Mouse (Mus musculus): ENCODE measurements around the gene Olfr622. TPM values are rescaled to one million over a fixed set of nuclear protein-coding genes. Genes with fewer than 3 reads are reported as not detected.

Gene Olfr622
- not detected for polyA plus RNA-seq (2017; shearing (Covaris generic))

- ATAC-seq, result no peak
Measured at GRCm38 (mm10) chr7:103642602-103643001, at the start of gene Olfr622. Olfr622 (minus strand) TSS chr7:103642702.

- no peak for ATAC-seq
Measured at GRCm38 (mm10) chr7:103682420-103682819, 39.9 kb upstream of the Olfr622 start, which contains the start of gene Olfr625-ps1. Olfr625-ps1 (plus strand) TSS chr7:103682720.

- no peak for ATAC-seq
Measured at GRCm38 (mm10) chr7:103671091-103671490, 28.6 kb upstream of the Olfr622 start, which contains the start of gene Olfr624. Olfr624 (minus strand) TSS chr7:103671191.

- ATAC-seq, result no peak
Measured at GRCm38 (mm10) chr7:103663598-103663997, 21.1 kb upstream of the Olfr622 start, which contains the start of gene Olfr623. Olfr623 (minus strand) TSS chr7:103663698.

- no peak for ATAC-seq
Measured at GRCm38 (mm10) chr7:103644070-103644469, 1.6 kb upstream of the Olfr622 start.

- ATAC-seq, result no peak
Measured at GRCm38 (mm10) chr7:103636795-103637194, 5.7 kb downstream of the Olfr622 start.

- no peak for ATAC-seq
Measured at GRCm38 (mm10) chr7:103612434-103612833, 30.1 kb downstream of the Olfr622 start, which contains the start of gene Olfr620. Olfr620 (minus strand) TSS chr7:103612534.

GRCm38 (mm10) chr7:103607425-103607824 lies 35.1 kb downstream of the Olfr622 start:
- ATAC-seq, result no peak

GRCm38 (mm10) chr7:103600275-103600674 lies 42.2 kb downstream of the Olfr622 start, which contains the start of gene Olfr619:
Olfr619 (plus strand) TSS chr7:103600575.
- ATAC-seq, result no peak

GRCm38 (mm10) chr7:103589803-103590202 lies 52.7 kb downstream of the Olfr622 start, which contains the start of gene Olfr618:
Olfr618 (plus strand) TSS chr7:103590103.
- no peak for ATAC-seq

Other genes starting within 250 kb of the Olfr622 start
- gene Usp17lc, start 227.6 kb downstream of the Olfr622 start, polyA plus RNA-seq (2017; shearing (Covaris generic)), result not detected
- gene Olfr605, start 197.3 kb downstream of the Olfr622 start, polyA plus RNA-seq (2017; shearing (Covaris generic)), result not detected
- not detected for gene Olfr606, start 193.7 kb downstream of the Olfr622 start, polyA plus RNA-seq (2017; shearing (Covaris generic))
- gene Olfr607, start 178.6 kb downstream of the Olfr622 start, polyA plus RNA-seq (2017; shearing (Covaris generic)), result under 1 TPM in 1 of 3 experiments, not detected in 2; 0.09 TPM
- gene Olfr608, start 172.8 kb downstream of the Olfr622 start, polyA plus RNA-seq (2017; shearing (Covaris generic)), result not detected
- not detected for gene Olfr609, start 144.6 kb downstream of the Olfr622 start, polyA plus RNA-seq (2017; shearing (Covaris generic))
- not detected for gene Olfr610, start 130.6 kb downstream of the Olfr622 start, polyA plus RNA-seq (2017; shearing (Covaris generic))
- gene Olfr611, start 121.9 kb downstream of the Olfr622 start, polyA plus RNA-seq (2017; shearing (Covaris generic)), result not detected
- gene Olfr612, start 100.0 kb downstream of the Olfr622 start, polyA plus RNA-seq (2017; shearing (Covaris generic)), result not detected
- gene Olfr613, start 94.6 kb downstream of the Olfr622 start, polyA plus RNA-seq (2017; shearing (Covaris generic)), result not detected
- not detected for gene Olfr615, start 86.6 kb downstream of the Olfr622 start, polyA plus RNA-seq (2017; shearing (Covaris generic))
- gene Olfr616, start 73.6 kb downstream of the Olfr622 start, polyA plus RNA-seq (2017; shearing (Covaris generic)), result not detected
- not detected for gene Olfr617, start 69.6 kb downstream of the Olfr622 start, polyA plus RNA-seq (2017; shearing (Covaris generic))
- gene Olfr618, start 52.6 kb downstream of the Olfr622 start, polyA plus RNA-seq (2017; shearing (Covaris generic)), result not detected
- gene Olfr619, start 42.1 kb downstream of the Olfr622 start, polyA plus RNA-seq (2017; shearing (Covaris generic)), result not detected
- under 1 TPM in 2 of 3 experiments, not detected in 1; 0.18 to 0.95 TPM for gene Olfr620, start 30.2 kb downstream of the Olfr622 start, polyA plus RNA-seq (2017; shearing (Covaris generic))
- not detected for gene Olfr623, start 21.0 kb upstream of the Olfr622 start, polyA plus RNA-seq (2017; shearing (Covaris generic))
- gene Olfr624, start 28.5 kb upstream of the Olfr622 start, polyA plus RNA-seq (2017; shearing (Covaris generic)), result not detected
- gene Olfr625-ps1, start 40.0 kb upstream of the Olfr622 start, polyA plus RNA-seq (2017; shearing (Covaris generic)), result not detected
- gene Olfr243, start 72.0 kb upstream of the Olfr622 start, polyA plus RNA-seq (2017; shearing (Covaris generic)), result not detected
- gene Olfr628, start 87.7 kb upstream of the Olfr622 start, polyA plus RNA-seq (2017; shearing (Covaris generic)), result not detected
- not detected for gene Olfr629, start 102.2 kb upstream of the Olfr622 start, polyA plus RNA-seq (2017; shearing (Covaris generic))
- not detected for gene Olfr630, start 114.6 kb upstream of the Olfr622 start, polyA plus RNA-seq (2017; shearing (Covaris generic))
- gene Olfr69, start 128.9 kb upstream of the Olfr622 start, polyA plus RNA-seq (2017; shearing (Covaris generic)), result under 1 TPM in 1 of 3 experiments, not detected in 2; 0.12 TPM
- gene Olfr68, start 137.0 kb upstream of the Olfr622 start, polyA plus RNA-seq (2017; shearing (Covaris generic)), result not detected
- not detected for gene Olfr67, start 149.1 kb upstream of the Olfr622 start, polyA plus RNA-seq (2017; shearing (Covaris generic))
- gene Hbb-bt, start 171.3 kb upstream of the Olfr622 start, polyA plus RNA-seq (2017; shearing (Covaris generic)), result 1 to 10 TPM; 2.9 to 8.6 (median 3.0) TPM
- gene Hbb-bs, start 185.4 kb upstream of the Olfr622 start, polyA plus RNA-seq (2017; shearing (Covaris generic)), result 10 to 100 TPM in 2 of 3 experiments, 1 to 10 TPM in 1; 9.8 to 22.5 (median 18.1) TPM
- not detected for gene Hbb-bh2, start 197.8 kb upstream of the Olfr622 start, polyA plus RNA-seq (2017; shearing (Covaris generic))
- not detected for gene Hbb-bh1, start 200.5 kb upstream of the Olfr622 start, polyA plus RNA-seq (2017; shearing (Covaris generic))
- gene Hbb-y, start 210.5 kb upstream of the Olfr622 start, polyA plus RNA-seq (2017; shearing (Covaris generic)), result not detected
- not detected for gene Olfr66, start 243.6 kb upstream of the Olfr622 start, polyA plus RNA-seq (2017; shearing (Covaris generic))